Mouse (Mus musculus) CH12.LX (cell line): Measurements from ENCODE around the gene Catsper2.

Experiments used
- CTCF ChIP-seq, 2 experiments: IDR thresholded peaks in 1 of 2; conservative IDR thresholded peaks in 1 of 2; 2 replicates each; pipeline ENCODE4 v1.5.1; 2011 to 2012; ENCODE audit warnings: low read depth in 2 of 2, low read length in 2 of 2, improper control_type of control experiment in 1 of 2, inconsistent platforms in 1 of 2, mild to moderate bottlenecking in 1 of 2, moderate library complexity in 1 of 2
- E2F4 ChIP-seq: IDR thresholded peaks from 2 replicates; pipeline ENCODE4 v1.6.1; 2011; ENCODE audit warnings: low read depth, low read length, improper control_type of control experiment; ENCODE audit not compliant: insufficient replicate concordance
- EP300 ChIP-seq: IDR thresholded peaks from 2 replicates; pipeline ENCODE4 v1.6.1; 2011; ENCODE audit warnings: low read length, improper control_type of control experiment
- ETS1 ChIP-seq: conservative IDR thresholded peaks from 2 replicates; pipeline ENCODE4 v1.6.1; 2012; ENCODE audit warnings: low read depth, mild to moderate bottlenecking, inconsistent platforms, low read length, improper control_type of control experiment, moderate library complexity
- GABPA ChIP-seq: IDR thresholded peaks from 2 replicates; pipeline ENCODE4 v1.6.1; 2012; ENCODE audit warnings: low read depth, low read length, improper control_type of control experiment, inconsistent platforms; ENCODE audit not compliant: insufficient replicate concordance
- JUN ChIP-seq: IDR thresholded peaks from 2 replicates; pipeline ENCODE4 v1.6.1; 2011; ENCODE audit warnings: low read depth, mild to moderate bottlenecking, low read length, improper control_type of control experiment, moderate library complexity; ENCODE audit not compliant: insufficient read depth
- NRF1 ChIP-seq: IDR thresholded peaks from 2 replicates; pipeline ENCODE4 v1.6.1; 2014; ENCODE audit warnings: low read depth, mild to moderate bottlenecking, inconsistent platforms, low read length, improper control_type of control experiment, moderate library complexity
- PAX5 ChIP-seq: IDR thresholded peaks from 2 replicates; pipeline ENCODE4 v1.6.1; 2012; ENCODE audit warnings: low read length, inconsistent platforms, mixed read lengths
- POLR2A ChIP-seq: IDR thresholded peaks from 2 replicates; pipeline ENCODE4 v1.6.1; 2011; ENCODE audit warnings: low read depth, mild to moderate bottlenecking, improper control_type of control experiment, low read length
- RCOR1 ChIP-seq: conservative IDR thresholded peaks from 2 replicates; pipeline ENCODE4 v1.6.1; 2012; ENCODE audit warnings: low read depth, mild to moderate bottlenecking, inconsistent platforms, low read length, improper control_type of control experiment

GRCm38 (mm10) chr2:121359461-121359860 is 54.1 kb downstream of the Catsper2 start:
- TF ChIP-seq EP300 (no peak), CTCF (conservative IDR thresholded peaks at IDR 0.05 in 1 of 2, IDR thresholded peaks at IDR 0.05 in 1 of 2; ENCODE audit: low read depth in 2 of 2, low read length in 2 of 2) (no peak), NRF1 (no peak), POLR2A (no peak), ETS1 (no peak), PAX5 (no peak), E2F4 (no peak), RCOR1 (no peak), JUN (no peak), GABPA (no peak)
